Mouse (Mus musculus) limb, embryonic 11.5 days (tissue): Measurements from ENCODE around the gene Sult6b1. TPM values are rescaled to one million over a fixed set of nuclear protein-coding genes. Genes with fewer than 3 reads are reported as not detected.

Source experiments
- ATAC-seq: fragments of 200-750 bp; cut with Nextera tagmentation; 2 replicates; pipeline ENCODE4 v1.8.0; 2017; ENCODE audit warnings: low read depth; ENCODE audit not compliant: insufficient number of reproducible peaks, low FRiP score, low TSS enrichment
- DNase-seq: peaks from one replicate; pipeline ENCODE4 v3.0.0-alpha.2; 2015; ENCODE audit warnings: low spot score
- H3K27ac ChIP-seq: fragments of 300-500 bp; sonication (generic); replicated peaks from 2 replicates; pipeline ENCODE4 v1.5.1; 2014; ENCODE audit warnings: low read depth, mild to moderate bottlenecking, low read length
- H3K27me3 ChIP-seq: fragments of 300-500 bp; sonication (generic); 2 replicates; pipeline ENCODE4 v1.6.1; 2014; ENCODE audit warnings: mild to moderate bottlenecking, low read length, mixed read lengths; ENCODE audit not compliant: control insufficient read depth, insufficient read depth
- H3K36me3 ChIP-seq: fragments of 300-500 bp; sonication (generic); 2 replicates; pipeline ENCODE4 v1.6.1; 2014; ENCODE audit warnings: mild to moderate bottlenecking, low read length, moderate library complexity, mixed read lengths; ENCODE audit not compliant: control insufficient read depth, insufficient read depth
- H3K4me1 ChIP-seq: fragments of 300-500 bp; sonication (generic); 2 replicates; pipeline ENCODE4 v1.6.1; 2014; ENCODE audit warnings: low read length, mixed read lengths; ENCODE audit not compliant: control insufficient read depth, insufficient read depth
- H3K4me2 ChIP-seq: fragments of 300-500 bp; sonication (generic); 2 replicates; pipeline ENCODE4 v1.6.1; 2014; ENCODE audit warnings: low read depth, mild to moderate bottlenecking, moderate library complexity; ENCODE audit not compliant: severe bottlenecking
- H3K4me3 ChIP-seq: fragments of 300-500 bp; sonication (generic); 2 replicates; pipeline ENCODE4 v1.5.1; 2014; ENCODE audit warnings: low read depth, low read length
- H3K9ac ChIP-seq: fragments of 300-500 bp; sonication (generic); 2 replicates; pipeline ENCODE4 v1.6.1; 2014; ENCODE audit warnings: mild to moderate bottlenecking, low read length
- H3K9me3 ChIP-seq: fragments of 300-500 bp; sonication (generic); 2 replicates; pipeline ENCODE4 v1.6.1; 2016; ENCODE audit warnings: low read length; ENCODE audit not compliant: control insufficient read depth
- WGBS: fragments of 180-500 bp; shearing (Covaris S2); extraction: QIAGEN DNeasy Blood & Tissue Kit; methylation state at CpG from one replicate; pipeline ENCODE4 v1.1.7; 2014; 5-methylcytosine and 5-hydroxymethylcytosine counted together
- polyA plus RNA-seq: library from polyadenylated mRNA; unstranded; fragments of >200 nt; fragmentation: Nextera tagmentation; extraction: Ambion mirVana; gene quantifications from 2 replicates; pipeline ENCODE4 v1.2.1, GENCODE M21; 2014

The Sult6b1 gene
- 0.12 and 0.17 TPM in 2 replicates for polyA plus RNA-seq

DNA sequence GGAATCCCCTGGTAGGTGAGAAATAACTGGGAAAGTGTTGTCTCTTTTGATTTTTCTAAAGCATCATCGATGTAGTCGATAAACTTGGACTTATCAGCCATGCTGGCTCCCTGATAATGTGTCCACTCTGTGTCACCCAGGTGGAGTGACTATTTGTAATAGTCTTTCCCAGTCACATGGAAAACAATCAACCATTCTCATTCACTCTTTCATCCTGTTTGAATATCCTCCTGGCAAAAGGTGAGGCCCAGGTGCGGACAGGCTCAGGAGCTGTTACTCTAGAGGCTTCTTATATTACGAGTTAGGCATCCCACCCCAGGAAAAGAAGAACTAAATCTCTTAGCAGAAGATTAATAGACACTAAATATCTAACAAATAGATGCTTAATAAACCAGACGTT is at the start of gene Sult6b1:
Sult6b1 (minus strand) TSS at position 101 of the 400 bp plus-strand sequence.
- no peak for ATAC-seq
- Histone ChIP-seq H3K27ac (no peak within 1 kb of the TSS), H3K4me3 (no peak within 1 kb of the TSS), H3K36me3 (no peaks in the 10 kb centered on the region), H3K4me2 (no peak within 1 kb of the TSS), H3K27me3 (no peaks in the 10 kb centered on the region), H3K4me1 (no peaks in the 10 kb centered on the region), H3K9ac (no peak within 1 kb of the TSS), H3K9me3 (no peaks in the 10 kb centered on the region)
- no peak for DNase-seq
- WGBS = 85% methylated on average over 5 of the region's 5 CpGs

DNA sequence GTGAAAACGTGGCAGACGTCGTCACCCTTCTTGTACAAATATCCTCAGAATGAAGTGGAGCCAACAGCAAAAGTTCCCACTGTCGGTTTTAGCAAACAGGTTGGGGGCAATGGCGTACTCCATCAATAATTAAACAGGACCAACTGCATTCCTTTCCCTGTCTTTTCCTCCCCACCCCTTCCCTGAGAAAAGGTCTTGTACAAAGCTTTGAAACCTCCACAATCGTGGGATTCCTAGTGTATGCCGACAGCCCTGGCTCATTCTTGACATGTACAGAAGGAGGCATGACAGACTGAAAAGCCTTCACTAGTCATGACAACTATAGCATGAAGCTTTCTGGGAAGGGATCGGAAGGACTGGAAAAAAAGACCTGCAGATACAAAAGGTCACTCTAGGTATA is 46.4 kb upstream of the Sult6b1 start:
- H3K4me3 ChIP-seq = no peak overlapping the region
- no peak overlapping the region for H3K9ac ChIP-seq
- no peak for ATAC-seq
- no peak for DNase-seq
- WGBS = 90% methylated on average over 8 of the region's 8 CpGs
- no peaks in the 10 kb centered on the region for H3K4me1 ChIP-seq
- peaks cover 12% of the 10 kb centered on the region for H3K36me3 ChIP-seq
- no peaks in the 10 kb centered on the region for H3K9me3 ChIP-seq
- no peak overlapping the region for H3K27ac ChIP-seq
- no peak overlapping the region for H3K4me2 ChIP-seq
- no peaks in the 10 kb centered on the region for H3K27me3 ChIP-seq

DNA sequence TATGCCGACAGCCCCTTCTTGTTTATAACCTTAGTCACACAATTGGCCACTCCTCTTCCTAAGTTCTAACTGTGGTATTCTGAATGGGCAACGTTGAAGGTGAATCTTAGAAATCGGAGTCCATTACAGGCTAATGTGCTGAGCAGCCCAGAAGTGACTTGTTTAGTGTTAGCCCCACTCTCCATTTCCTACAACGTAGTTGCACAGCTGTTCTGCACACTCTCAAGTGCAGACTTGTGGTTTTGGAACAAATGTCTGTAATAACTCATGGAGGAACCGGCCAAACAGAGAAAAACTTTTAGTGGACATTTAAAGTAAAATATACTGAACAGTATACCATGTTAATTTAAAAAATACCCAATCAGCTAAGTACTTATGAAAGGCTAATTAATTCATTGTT is 45.3 kb upstream of the Sult6b1 start:
- ATAC-seq (no peak), DNase-seq (no peak)
- H3K36me3 ChIP-seq = peaks cover 12% of the 10 kb centered on the region
- no peak overlapping the region for H3K27ac ChIP-seq
- H3K4me2 ChIP-seq = no peak overlapping the region
- H3K27me3 ChIP-seq = no peaks in the 10 kb centered on the region
- no peaks in the 10 kb centered on the region for H3K4me1 ChIP-seq
- H3K4me3 ChIP-seq = no peak overlapping the region
- WGBS = 88% methylated on average over 5 of the region's 5 CpGs
- no peaks in the 10 kb centered on the region for H3K9me3 ChIP-seq
- H3K9ac ChIP-seq = no peak overlapping the region

DNA sequence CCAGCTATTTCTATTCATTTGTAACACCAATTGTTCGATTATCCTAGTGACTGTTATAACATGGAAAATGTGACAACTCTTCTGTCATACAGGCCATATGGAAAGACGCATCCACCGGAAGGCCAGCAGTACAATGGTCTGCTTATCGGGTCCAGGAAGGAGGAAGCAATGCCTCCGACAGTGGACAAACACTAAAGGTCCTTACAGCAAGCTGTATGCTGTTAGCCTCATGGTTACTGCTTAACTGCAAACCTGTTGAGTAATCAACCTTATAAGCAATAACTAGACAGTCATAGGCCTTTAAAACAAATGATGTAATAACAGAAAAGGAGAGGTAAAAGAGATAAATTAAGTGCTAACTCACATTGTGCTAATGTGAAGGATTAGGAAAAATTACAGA is 44.4 kb upstream of the Sult6b1 start:
- WGBS = 97% methylated on average over 5 of the region's 5 CpGs

DNA sequence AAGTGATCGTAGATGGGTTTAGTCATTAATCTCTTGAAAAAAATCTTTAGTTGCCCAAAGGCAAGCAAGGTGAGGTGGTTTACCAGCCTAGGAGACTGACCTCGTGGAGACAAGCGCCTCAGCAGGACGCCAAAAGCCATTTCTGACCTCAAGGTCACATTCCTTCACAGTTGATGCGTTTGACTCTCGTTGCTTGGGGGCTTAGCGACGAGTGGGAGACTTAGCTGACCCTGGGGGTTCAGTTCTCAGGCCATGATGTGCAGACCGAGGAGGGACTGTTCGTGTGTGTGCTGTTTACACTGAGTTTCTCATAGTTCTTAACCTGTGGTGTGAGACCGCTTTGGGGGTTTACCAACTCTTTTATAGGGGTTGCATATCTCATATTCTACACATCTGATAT is 35.8 kb upstream of the Sult6b1 start:
- H3K27me3 ChIP-seq = no peaks in the 10 kb centered on the region
- H3K4me1 ChIP-seq = no peaks in the 10 kb centered on the region
- no peak overlapping the region for H3K9ac ChIP-seq
- no peak overlapping the region for H3K4me2 ChIP-seq
- WGBS = 56% methylated on average over 11 of the region's 11 CpGs
- ATAC-seq (no peak), DNase-seq (no peak)
- H3K9me3 ChIP-seq = no peaks in the 10 kb centered on the region
- no peak overlapping the region for H3K4me3 ChIP-seq
- H3K36me3 ChIP-seq = no peaks in the 10 kb centered on the region
- H3K27ac ChIP-seq = no peak overlapping the region

More for the DNA sequence above, 44.4 kb upstream of the Sult6b1 start:
- no peak overlapping the region for H3K9ac ChIP-seq
- H3K36me3 ChIP-seq = peaks cover 12% of the 10 kb centered on the region
- ATAC-seq = no peak
- no peak overlapping the region for H3K4me2 ChIP-seq
- no peak overlapping the region for H3K4me3 ChIP-seq
- no peaks in the 10 kb centered on the region for H3K4me1 ChIP-seq
- H3K27me3 ChIP-seq = no peaks in the 10 kb centered on the region
- no peak overlapping the region for H3K27ac ChIP-seq
- DNase-seq = no peak
- H3K9me3 ChIP-seq = no peaks in the 10 kb centered on the region

DNA sequence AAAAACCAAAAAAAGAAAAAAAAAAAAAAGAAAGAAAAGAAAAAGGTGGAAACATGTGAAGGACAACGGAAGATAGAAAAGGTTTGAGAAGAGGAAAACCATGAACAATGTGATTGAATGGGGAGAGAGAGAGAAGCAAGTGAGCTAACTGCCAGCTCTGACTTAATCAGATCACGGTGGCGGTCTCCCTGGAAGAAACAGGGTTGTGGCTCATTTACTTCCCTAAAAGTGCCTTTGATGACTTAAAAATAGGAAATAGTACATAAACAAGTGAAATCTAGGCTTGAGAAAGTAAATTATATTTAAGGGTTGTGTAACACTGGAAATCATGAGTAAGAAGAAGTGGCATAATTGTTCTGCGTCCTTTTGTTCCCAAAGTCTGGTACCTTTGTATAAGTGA is 32.1 kb upstream of the Sult6b1 start:
- DNase-seq = no peak
- peaks cover 8% of the 10 kb centered on the region for H3K36me3 ChIP-seq
- H3K9me3 ChIP-seq = no peaks in the 10 kb centered on the region
- H3K4me1 ChIP-seq = no peaks in the 10 kb centered on the region
- H3K4me3 ChIP-seq = no peak overlapping the region
- H3K27ac ChIP-seq = no peak overlapping the region
- no peak overlapping the region for H3K9ac ChIP-seq
- WGBS = 94% methylated on average over 4 of the region's 4 CpGs
- no peak overlapping the region for H3K4me2 ChIP-seq
- no peaks in the 10 kb centered on the region for H3K27me3 ChIP-seq
- ATAC-seq = no peak

DNA sequence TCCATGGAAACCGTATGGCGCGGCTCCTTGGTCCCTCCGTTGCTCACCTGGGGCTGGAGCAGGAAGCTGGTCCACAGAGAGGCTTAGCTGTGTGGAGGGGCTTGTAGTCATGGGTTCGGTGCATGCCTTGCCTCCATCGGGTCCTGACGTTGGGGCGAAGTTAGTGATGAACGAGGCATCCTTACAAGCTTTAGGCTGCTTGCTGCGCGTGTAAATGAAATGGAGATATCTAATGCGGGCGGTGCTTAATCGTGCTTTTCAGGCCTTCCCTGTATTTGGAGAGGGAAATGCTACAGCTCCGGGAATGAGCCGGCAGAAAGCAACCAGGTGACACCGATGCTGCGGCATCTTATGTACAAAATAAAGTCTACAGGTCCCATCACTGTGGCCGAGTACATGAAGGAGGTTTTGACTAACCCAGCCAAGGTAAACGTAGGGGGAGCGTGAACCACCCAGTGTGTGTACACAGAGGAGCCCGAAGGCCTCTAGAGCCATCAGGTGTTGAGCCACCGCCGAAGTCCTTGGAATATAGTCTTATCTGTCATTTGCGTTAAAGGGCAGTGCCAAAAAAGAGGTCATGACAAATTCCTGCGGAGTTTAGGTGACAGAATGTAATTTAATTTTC is 30.5 kb upstream of the Sult6b1 start:
- Histone ChIP-seq H3K4me1 (no peaks in the 10 kb centered on the region), H3K36me3 (peaks cover 13% of the 10 kb centered on the region), H3K4me2 (peak overlapping the region; percentile 61), H3K4me3 (peak overlapping the region; percentile 90), H3K27ac (no peak overlapping the region), H3K9me3 (no peaks in the 10 kb centered on the region), H3K27me3 (no peaks in the 10 kb centered on the region), H3K9ac (peak overlapping the region; percentile 51)
- 10% methylated on average over 26 of the region's 26 CpGs for WGBS
- ATAC-seq (peak; percentile 50; the same call in 1 of the 2 replicates), DNase-seq (peak; percentile 24)

DNA sequence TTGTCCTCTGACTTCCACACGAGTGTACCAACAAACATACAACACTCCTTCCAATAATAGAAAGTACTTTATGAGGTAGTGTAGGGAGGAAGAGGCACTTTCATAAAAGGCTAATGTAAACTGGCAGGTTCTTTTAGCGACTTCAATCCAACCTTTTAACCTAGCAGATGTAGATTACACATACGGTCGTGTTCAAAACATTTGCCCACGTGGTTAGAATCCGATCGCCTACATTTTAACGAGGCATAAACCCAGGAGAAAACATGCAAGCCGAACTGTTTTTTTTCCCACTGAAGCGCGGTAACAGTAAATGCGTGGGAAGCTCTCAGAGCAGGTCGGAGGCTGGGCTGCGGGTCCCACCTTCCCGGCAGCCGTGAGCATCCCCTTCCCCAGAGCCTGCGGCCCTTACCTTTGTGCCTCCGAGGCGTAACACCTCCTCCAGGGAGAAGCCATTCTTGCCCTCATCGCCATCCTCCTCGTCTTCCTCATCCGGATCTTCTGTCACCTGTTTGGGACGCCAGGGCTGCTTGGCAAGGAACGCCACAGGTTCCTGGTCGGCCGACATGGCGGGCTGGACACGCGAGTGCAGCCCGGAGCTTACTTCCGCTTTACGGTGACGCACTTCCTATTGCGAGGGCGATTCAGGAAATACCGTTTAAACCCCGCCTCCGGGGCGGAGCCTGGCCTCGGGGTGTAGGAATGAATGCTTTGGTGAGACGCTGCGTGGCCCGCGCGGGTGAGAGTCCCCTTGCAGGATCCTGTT is 29.9 kb upstream of the Sult6b1 start, which contains the start of the genes Cebpz and Ndufaf7:
Cebpz (minus strand) TSS at position 601 of the 763 bp plus-strand sequence.
Ndufaf7 (plus strand) TSS at position 671 of the 763 bp plus-strand sequence.
- no peaks in the 10 kb centered on the region for H3K4me1 ChIP-seq
- DNase-seq = peak; percentile 99
- peak; percentile 98 for ATAC-seq
- peaks cover 17% of the 10 kb centered on the region for H3K36me3 ChIP-seq
- H3K4me3 ChIP-seq = peak within 1 kb of the TSS; percentile 90
- no peaks in the 10 kb centered on the region for H3K9me3 ChIP-seq
- peak within 1 kb of the TSS; percentile 61 for H3K4me2 ChIP-seq
- H3K27me3 ChIP-seq = no peaks in the 10 kb centered on the region
- H3K9ac ChIP-seq = peak within 1 kb of the TSS; percentile 72
- under 1% methylated on average over 45 of the region's 45 CpGs for WGBS
- no peak within 1 kb of the TSS for H3K27ac ChIP-seq
